Mouse (Mus musculus) embryonic fibroblast, embryonic 13.5 days (primary cell): ENCODE results near the gene 1700016C15Rik.

Experiments used
- CTCF ChIP-seq: IDR thresholded peaks from 2 replicates; pipeline ENCODE4 v1.5.1; 2011; ENCODE audit warnings: mild to moderate bottlenecking, control low read depth, low read length, moderate library complexity, borderline replicate concordance; ENCODE audit not compliant: insufficient read depth
- POLR2A ChIP-seq: IDR thresholded peaks from 2 replicates; pipeline ENCODE4 v1.6.1; 2011; ENCODE audit warnings: low read depth, mild to moderate bottlenecking, control low read depth, low read length, moderate library complexity

- TF ChIP-seq POLR2A = no peak
- TF ChIP-seq CTCF = no peak
Observed at GRCm38 (mm10) chr1:177795421-177796192, 66.0 kb downstream of the 1700016C15Rik start.
